Mouse (Mus musculus) cortical plate, adult 2 months (tissue): ENCODE data around the gene Gsto1. TPM values are rescaled to one million over a fixed set of nuclear protein-coding genes. Genes with fewer than 3 reads are reported as not detected.

Experiments used
- H3K27ac ChIP-seq: fragments of 200-500 bp; 2 replicates; pipeline ENCODE4 v1.5.1; 2012; ENCODE audit warnings: low read length, control low read depth, inconsistent platforms; ENCODE audit not compliant: insufficient read depth
- H3K4me1 ChIP-seq: fragments of 200-500 bp; 2 replicates; pipeline ENCODE4 v1.6.1; 2011; ENCODE audit warnings: low read length; ENCODE audit not compliant: control insufficient read depth, insufficient read depth
- H3K4me3 ChIP-seq: fragments of 200-500 bp; 2 replicates; pipeline ENCODE4 v1.5.1; 2011; ENCODE audit warnings: mild to moderate bottlenecking, low read length, control low read depth; ENCODE audit not compliant: insufficient read depth
- CTCF ChIP-seq: fragments of 200-500 bp; IDR thresholded peaks from 2 replicates; pipeline ENCODE4 v1.5.1; 2011; ENCODE audit warnings: mild to moderate bottlenecking, control low read depth, low read length; ENCODE audit not compliant: insufficient read depth; ENCODE audit errors: extremely low read depth
- POLR2A ChIP-seq: fragments of 200-500 bp; IDR thresholded peaks from 2 replicates; pipeline ENCODE4 v1.6.1; 2011; ENCODE audit warnings: mild to moderate bottlenecking, low read length, control low read depth; ENCODE audit not compliant: insufficient read depth; ENCODE audit errors: extremely low read depth
- polyA plus RNA-seq: library from polyadenylated mRNA; depleted of rRNA; stranded (reverse); fragments of >200 nt; gene quantifications from 2 replicates; pipeline ENCODE4 v1.2.3, GENCODE M21; 2012

The Gsto1 gene
- polyA plus RNA-seq, 1 experiment: 51.4 TPM

- no peak overlapping the region for H3K4me3 ChIP-seq
- H3K27ac ChIP-seq: no peak overlapping the region
- no peak for TF ChIP-seq CTCF
- no peak for TF ChIP-seq POLR2A
- no peaks in the 10 kb centered on the region for H3K4me1 ChIP-seq
Observed at GRCm38 (mm10) chr19:47885191-47885743, 30.5 kb downstream of the Gsto1 start.

GRCm38 (mm10) chr19:47885886-47886285 is 31.1 kb downstream of the Gsto1 start:
- H3K4me1 ChIP-seq: no peaks in the 10 kb centered on the region
- TF ChIP-seq POLR2A (no peak), CTCF (no peak)
- no peak overlapping the region for H3K27ac ChIP-seq
- H3K4me3 ChIP-seq: no peak overlapping the region

DNA sequence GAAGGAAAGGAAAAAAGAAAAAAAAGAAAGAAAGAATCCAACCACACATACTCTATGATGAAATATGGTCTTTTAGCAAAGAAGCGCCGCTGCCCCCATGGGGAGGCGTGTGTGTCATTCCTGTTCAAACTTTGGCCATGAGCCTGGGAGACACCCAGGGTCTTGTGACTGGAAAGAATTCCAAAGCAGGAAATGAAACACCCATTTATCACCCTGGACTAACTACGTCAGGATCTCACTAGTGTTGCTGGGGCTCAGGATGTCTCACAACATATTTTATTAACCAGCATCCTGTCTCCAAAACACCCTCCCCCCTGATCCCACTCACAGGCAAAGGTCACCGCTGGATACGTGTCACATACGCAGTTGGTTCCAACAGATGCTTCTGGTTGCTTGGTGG is 31.8 kb downstream of the Gsto1 start:
- H3K27ac ChIP-seq: no peak overlapping the region
- H3K4me3 ChIP-seq: no peak overlapping the region
- TF ChIP-seq CTCF (no peak), POLR2A (no peak)
- no peaks in the 10 kb centered on the region for H3K4me1 ChIP-seq

DNA sequence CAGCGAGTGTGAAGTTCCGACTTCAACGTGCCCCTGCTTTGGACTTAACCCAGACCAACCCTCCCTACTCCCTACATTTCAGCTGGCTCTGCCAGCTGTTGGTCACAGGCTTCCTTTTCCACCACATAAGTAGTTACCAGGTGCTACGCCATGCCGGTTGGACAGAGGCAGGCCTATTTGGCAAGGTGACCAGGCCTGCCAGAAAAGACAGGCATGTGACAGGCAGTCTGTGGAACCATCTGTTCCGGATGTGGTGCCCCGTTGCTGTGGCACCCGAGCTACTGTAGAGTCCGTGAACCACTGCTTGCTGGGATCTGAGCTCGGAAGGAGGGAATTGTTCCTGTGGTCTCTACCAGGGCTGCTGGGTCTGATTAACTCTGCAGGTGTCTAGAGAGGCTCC is 32.6 kb downstream of the Gsto1 start:
- H3K4me1 ChIP-seq: no peaks in the 10 kb centered on the region
- no peak overlapping the region for H3K27ac ChIP-seq
- H3K4me3 ChIP-seq: no peak overlapping the region
- TF ChIP-seq CTCF: no peak
- no peak for TF ChIP-seq POLR2A

GRCm38 (mm10) chr19:47888037-47888436 is 33.3 kb downstream of the Gsto1 start:
- Histone ChIP-seq H3K4me1 (no peaks in the 10 kb centered on the region), H3K27ac (no peak overlapping the region), H3K4me3 (no peak overlapping the region)
- TF ChIP-seq POLR2A (no peak), CTCF (no peak)

GRCm38 (mm10) chr19:47890489-47891130 is 35.8 kb downstream of the Gsto1 start:
- Histone ChIP-seq H3K27ac (no peak overlapping the region), H3K4me3 (no peak overlapping the region), H3K4me1 (no peaks in the 10 kb centered on the region)
- TF ChIP-seq POLR2A: no peak
- TF ChIP-seq CTCF: no peak

- TF ChIP-seq POLR2A (no peak), CTCF (no peak)
- Histone ChIP-seq H3K4me3 (no peak overlapping the region), H3K4me1 (no peaks in the 10 kb centered on the region), H3K27ac (no peak overlapping the region)
Observed at GRCm38 (mm10) chr19:47891562-47892312, 37.0 kb downstream of the Gsto1 start.

DNA sequence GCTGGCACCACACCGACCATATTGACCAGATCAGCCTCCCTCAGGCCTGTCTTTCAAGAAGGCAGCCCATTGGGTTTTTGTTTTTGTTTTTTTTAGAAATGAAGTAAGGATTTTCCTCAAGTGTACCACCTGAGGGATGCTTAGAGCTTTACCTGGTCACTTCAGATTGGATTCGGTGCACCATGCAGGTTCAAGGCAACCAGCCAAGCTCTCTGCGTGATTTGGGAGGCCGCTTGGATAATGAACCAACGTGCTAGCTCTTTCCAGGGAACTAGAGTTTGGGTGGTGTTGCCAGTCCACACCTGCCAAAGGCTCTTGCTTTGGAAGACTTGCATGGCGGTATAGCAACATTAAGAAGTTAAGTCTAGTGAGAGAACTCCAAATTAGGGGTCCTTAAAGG is 38.3 kb downstream of the Gsto1 start:
- TF ChIP-seq CTCF: no peak
- TF ChIP-seq POLR2A: no peak
- Histone ChIP-seq H3K4me3 (no peak overlapping the region), H3K4me1 (no peaks in the 10 kb centered on the region), H3K27ac (no peak overlapping the region)

DNA sequence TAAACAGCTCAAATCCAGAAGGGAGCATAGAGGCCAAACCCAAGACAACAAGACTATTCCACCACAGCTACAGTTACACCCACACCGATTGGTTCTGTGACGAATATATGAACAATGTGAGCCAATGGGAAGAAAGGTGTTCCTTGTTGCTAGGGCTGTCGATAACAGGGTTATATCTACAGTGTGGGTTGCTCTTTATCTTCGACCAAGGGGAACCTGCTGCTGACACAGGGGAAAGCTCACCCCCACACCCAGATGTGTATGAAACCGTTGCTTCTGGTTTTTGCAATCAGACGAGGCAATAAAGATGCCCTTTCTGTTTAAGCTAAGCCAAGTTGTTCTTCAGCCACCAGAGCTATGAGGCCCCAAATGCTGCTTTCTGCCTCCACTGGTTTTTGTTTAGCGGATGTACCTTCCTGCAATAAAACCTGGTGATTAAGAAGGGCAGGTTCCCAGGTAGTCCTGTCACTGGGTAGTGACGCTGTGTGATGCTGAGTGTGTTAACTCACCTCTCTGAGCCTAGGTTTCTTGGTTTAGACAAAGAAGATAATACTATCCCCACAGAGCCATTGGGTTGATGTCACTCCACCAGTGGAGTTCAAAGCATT is 43.8 kb downstream of the Gsto1 start:
- no peaks in the 10 kb centered on the region for H3K4me1 ChIP-seq
- no peak overlapping the region for H3K27ac ChIP-seq
- no peak for TF ChIP-seq POLR2A
- no peak for TF ChIP-seq CTCF
- no peak overlapping the region for H3K4me3 ChIP-seq

DNA sequence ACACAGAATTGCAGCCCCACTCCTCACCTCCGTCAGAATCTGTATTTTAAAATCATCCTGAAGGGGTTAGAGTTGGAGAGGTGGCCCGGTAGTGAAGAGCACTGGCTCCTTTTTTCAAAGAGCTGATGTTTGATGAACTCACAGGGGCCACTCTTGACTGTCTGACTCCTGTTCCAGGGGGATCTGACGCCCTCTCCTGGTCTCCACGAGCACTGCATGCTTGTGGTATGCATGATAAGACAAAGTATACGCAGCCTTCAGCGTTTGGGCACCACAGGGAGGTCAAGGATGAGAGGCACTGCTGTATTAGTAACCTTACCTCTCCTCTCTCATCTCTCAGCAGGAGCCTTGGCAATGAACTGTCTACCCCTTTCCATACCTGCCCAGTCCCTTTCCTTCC is 45.2 kb downstream of the Gsto1 start:
- no peak overlapping the region for H3K4me3 ChIP-seq
- TF ChIP-seq POLR2A (no peak), CTCF (0 out of 2 replicates have a peak, but pooled peaks have one; percentile 13)
- H3K4me1 ChIP-seq: no peaks in the 10 kb centered on the region
- H3K27ac ChIP-seq: no peak overlapping the region
